Mouse (Mus musculus) Muller cell, postnatal 12 days (primary cell): ENCODE measurements around the gene Siah2.
A peak's percentile ranks its signal among the peaks of the same experiment; 100 is the strongest.

Experiments
- DNase-seq: peaks from one replicate; pipeline ENCODE4 v3.0.0-alpha.2; 2015; ENCODE audit errors: inconsistent ontology term

Siah2 gene

DNA sequence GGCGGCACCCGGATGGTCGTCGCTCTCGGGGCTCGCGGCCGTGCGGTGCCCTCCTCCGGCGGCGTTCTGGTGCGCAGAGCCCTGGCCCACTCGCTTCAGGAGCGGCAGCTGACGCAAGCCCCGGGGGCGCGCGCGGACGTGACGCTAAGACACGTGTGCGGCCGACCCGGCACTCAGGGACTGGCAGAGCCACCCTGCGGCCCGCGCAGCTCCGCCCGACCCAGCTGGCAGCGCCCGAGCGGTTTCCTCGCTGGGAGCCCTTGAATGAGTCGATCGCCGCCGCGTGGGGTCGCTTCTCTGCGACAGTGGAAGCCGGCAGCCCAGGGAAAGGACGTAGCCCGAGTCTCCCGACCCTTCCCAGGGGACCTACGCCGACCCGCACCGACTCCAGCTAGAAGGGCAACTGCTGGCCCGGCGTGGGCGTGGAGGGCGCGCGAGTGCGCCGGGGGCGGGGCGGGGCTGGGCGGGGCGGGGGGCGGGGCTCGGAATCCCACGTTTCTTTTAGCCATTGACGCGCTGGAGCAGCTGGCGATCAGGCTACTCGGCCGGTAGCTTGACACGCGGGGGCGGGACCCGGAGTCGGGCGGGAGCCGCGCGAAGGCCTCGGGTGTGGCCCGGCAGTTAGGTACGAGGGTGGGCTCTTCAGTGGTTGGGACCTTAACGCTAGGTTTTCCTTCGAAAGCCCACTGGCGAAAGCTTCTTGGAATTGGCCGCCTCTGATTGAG lies at the start of gene Siah2:
Gene Siah2 (minus strand): TSS at position 404 of the 725 bp plus-strand sequence.
- peak; percentile 98 for DNase-seq

GRCm38 (mm10) chr3:58739536-58739935 lies 47.3 kb upstream of the Siah2 start:
- no peak for DNase-seq

DNA sequence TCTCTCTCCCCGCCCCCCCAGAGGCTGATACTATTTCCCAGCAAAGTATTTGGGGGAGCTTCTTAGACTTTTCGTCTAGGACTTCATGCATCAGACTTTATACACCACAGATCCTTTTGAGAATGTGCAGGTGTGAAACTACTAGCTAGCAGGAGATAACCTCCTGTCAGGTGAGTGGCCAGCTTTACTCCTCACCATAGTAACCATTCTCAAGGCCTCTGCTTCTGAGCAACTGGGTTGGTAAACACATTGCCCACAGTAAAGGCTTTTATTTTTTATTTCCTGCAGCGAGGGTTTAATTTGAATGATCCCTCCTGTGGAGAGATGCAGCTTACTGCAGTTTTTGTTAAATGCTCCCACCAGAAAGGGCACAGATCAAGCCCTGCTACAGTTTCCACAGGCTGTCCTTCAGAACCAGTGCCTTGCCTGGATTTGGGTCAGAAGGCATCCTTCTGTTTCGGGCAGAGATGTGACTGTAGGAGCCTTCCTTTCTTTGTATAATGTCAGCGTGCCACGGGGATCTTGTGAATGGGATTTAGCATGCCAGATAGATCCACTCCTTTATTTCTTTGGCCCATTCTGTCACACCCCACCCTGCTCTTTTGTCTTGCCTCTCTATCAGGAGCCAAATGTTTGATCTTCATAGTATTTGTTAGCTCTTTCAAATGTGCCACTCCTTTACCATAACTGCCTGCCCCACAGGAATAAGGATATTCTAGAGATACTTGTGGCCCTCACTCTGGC lies 46.3 kb upstream of the Siah2 start:
- no peak for DNase-seq

- no peak for DNase-seq
These were observed 39.3 kb upstream of the Siah2 start for GRCm38 (mm10) chr3:58731520-58731919.

DNA sequence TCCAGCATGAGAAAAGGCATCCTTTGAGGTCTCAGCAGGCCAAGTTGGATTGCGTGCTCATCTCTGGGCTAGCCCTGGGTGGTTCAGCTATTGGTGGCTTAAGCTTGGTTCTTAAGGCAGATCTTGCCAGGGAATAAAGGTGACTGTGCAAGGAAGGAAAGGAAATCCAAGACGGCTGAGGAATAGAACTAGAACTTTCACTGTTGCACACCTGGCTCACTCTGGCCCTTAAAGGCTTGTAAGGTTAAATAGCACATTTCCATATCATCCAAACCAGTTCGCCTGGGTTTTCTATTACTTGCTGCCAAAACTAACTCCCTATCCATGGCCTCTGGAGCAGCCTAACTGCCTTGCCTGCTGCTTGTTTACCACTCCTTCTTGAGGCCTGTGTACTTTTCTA lies 38.4 kb upstream of the Siah2 start:
- DNase-seq = no peak

GRCm38 (mm10) chr3:58729549-58729948 lies 37.3 kb upstream of the Siah2 start:
- peak; percentile 62 for DNase-seq

DNA sequence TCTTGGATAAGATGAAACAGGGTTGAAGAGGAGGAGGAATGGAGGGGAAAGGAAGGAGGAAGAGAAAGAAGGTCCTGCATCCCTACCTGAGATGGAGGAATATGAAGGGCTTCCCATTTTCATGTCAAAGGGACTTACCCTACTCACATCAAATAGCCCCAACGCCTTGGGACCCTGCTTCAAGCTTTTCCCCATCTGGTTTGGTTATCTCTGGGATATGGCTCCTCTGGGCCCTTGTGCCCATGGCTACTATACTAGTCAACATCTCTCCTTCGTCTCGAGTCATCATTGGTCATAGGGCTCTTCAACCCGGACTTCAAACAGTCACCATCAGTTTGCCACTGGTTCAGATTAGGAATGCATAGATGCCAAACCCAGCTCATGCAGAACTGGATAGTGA lies 35.4 kb upstream of the Siah2 start:
- no peak for DNase-seq

- no peak for DNase-seq
These were observed 34.8 kb upstream of the Siah2 start for GRCm38 (mm10) chr3:58727012-58727411.

GRCm38 (mm10) chr3:58726374-58726773 lies 34.2 kb upstream of the Siah2 start:
- no peak for DNase-seq

- DNase-seq = no peak
These were observed 32.6 kb upstream of the Siah2 start for GRCm38 (mm10) chr3:58724815-58725214.

DNA sequence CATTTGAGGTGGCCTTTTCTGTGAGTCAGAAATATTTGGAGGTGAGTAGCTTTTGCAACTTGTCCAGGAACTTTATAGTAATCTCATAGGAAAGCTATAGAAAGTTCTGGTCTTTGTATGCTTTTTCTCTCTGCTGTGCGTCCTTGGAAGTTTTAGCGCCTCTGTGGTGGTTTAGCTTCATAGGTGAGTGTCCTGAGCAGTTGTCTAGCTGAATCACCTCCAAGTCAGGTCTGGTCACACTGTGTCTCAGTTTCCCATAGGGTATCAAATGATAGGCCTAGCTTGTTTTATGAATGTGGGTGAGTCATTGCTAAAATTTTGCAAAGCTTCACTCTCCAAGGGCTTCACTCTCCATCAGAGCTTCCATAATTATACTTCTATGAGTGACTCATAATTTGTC lies 31.5 kb upstream of the Siah2 start:
- DNase-seq = peak; percentile 22

GRCm38 (mm10) chr3:58719461-58720230 lies 27.4 kb upstream of the Siah2 start:
- DNase-seq = no peak

- DNase-seq = no peak
These were observed 24.5 kb upstream of the Siah2 start for GRCm38 (mm10) chr3:58716705-58717104.

- no peak for DNase-seq
These were observed 22.6 kb upstream of the Siah2 start for GRCm38 (mm10) chr3:58714767-58715166.

DNA sequence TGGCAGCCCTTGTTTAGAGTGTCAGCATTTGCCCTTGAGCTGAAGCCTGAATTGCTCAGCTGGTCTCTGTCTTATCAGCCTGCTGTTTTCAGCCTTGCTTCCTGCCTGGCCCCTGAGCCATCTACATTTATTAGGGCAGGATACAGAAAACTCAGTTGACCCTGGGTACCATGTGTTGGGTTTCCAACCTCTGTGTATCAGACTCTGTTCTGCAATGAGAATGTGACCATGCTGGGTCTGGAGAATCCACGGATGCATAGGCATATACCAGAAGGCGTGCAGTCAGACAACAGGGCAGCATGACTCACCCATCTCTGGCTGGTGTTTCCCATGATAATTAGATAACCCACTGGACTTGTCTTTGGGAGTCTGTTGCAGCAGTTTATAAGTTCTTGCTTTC lies 21.8 kb upstream of the Siah2 start:
- DNase-seq = no peak

DNA sequence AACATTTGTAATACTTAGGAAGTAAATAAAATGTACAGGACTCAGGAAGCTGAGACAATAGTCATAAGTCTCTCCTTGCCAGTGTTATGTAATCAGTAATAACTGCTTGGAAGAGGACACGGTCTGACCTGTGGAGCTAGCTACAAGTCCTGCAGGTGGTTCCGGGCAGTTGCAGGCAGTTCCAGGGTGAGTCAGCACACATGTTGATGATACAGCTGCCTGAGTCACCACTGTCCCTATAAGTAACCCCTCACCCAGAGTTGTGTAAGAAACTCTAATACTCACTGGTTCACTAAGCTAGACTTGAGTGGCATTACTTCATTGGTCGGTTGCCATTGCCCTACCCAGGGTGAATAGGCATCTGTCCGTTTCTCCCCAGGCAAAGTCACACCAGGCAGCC lies 21.0 kb upstream of the Siah2 start:
- no peak for DNase-seq

- DNase-seq = no peak
These were observed 12.3 kb upstream of the Siah2 start for GRCm38 (mm10) chr3:58704547-58704946.

DNA sequence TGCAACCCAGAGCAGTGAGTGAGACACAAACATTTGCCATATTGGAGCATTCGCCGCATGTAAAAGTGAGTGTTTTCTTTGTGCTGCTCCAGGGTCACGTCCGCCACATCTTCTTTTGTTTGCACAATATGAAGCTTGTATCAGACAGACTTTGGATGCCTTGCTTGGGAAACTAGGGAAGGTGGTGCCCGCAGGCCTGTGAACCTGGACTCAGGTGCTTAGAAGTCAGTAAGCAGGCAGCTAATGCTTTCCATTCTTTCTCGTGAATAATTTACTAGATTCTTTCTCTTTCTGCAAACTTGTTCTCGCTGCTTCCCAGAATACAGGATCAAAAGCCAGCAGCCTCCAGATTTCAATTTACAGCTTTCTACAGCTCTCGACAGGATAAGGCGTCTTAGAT lies 11.5 kb upstream of the Siah2 start:
- no peak for DNase-seq

GRCm38 (mm10) chr3:58702329-58702728 lies 10.1 kb upstream of the Siah2 start:
- DNase-seq = no peak

GRCm38 (mm10) chr3:58701441-58701840 lies 9.2 kb upstream of the Siah2 start:
- DNase-seq = no peak

GRCm38 (mm10) chr3:58697926-58698325 lies 5.7 kb upstream of the Siah2 start:
- no peak for DNase-seq

DNA sequence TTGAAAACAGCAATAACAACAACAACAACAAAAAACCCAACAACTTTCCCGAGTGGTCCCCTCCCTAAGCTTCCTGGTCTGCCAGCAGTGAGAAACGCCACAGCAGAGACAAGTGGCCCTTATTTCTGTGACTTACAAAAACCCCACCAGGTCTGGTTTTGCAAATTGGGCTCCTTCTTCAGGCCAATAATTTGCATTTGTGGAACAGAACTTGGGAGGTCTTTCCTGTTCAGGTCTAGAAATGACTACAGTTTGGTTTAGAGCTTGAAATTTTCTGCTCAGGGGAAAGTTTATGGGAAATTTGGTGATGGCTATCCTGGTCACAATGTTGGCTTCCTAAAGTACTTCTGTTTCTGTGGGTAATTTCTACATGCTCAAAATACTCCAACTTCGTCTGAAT lies 4.6 kb upstream of the Siah2 start:
- no peak for DNase-seq

DNA sequence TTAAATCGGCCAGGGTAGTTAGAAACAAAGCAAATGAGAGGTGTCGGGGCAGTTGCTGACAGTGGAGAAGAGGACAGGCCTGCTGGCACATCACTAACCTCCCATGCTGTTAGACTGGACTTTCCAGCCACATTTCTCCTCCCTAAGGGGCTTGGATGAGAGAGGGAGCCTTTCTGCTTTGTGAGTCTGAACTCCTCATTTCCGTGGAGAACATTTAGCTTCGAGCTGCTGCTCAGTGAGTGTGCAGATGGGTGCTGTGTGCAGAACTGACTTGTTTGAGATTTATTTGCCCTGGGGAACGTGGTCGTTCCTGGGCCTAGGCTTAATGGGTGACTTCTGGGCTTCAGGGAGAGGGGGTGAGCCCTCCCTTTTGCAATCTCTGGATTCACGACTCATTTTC lies 3.3 kb upstream of the Siah2 start:
- DNase-seq = no peak
